Mouse (Mus musculus): ENCODE results near the gene Pygo2.
"Not testable (repeated sequence)": the region's sequence is repeated elsewhere in the genome, so short reads cannot be mapped to it uniquely, and the experiment has no call there.

Pygo2 gene

DNA sequence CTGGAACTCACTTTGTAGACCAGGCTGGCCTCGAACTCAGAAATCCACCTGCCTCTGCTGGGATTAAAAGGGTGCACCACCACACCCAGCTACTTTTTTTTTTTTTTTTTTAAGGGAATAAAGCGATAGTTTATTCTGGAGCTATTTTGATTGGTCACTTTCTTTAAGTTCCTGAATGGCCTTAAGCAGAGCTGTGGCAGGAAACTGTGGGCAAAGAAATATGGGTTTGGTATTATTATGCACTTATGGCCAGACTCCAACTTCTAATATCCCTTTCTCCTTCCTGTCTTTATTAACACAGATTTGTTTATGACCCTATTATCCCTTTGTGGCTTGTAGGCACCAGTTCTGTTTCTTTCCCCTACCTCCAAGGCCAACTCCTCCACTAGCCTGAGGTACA lies 9.6 kb upstream of the Pygo2 start:
- no peak for DNase-seq (ENCODE audit: low spot score in 2 of 2)

DNA sequence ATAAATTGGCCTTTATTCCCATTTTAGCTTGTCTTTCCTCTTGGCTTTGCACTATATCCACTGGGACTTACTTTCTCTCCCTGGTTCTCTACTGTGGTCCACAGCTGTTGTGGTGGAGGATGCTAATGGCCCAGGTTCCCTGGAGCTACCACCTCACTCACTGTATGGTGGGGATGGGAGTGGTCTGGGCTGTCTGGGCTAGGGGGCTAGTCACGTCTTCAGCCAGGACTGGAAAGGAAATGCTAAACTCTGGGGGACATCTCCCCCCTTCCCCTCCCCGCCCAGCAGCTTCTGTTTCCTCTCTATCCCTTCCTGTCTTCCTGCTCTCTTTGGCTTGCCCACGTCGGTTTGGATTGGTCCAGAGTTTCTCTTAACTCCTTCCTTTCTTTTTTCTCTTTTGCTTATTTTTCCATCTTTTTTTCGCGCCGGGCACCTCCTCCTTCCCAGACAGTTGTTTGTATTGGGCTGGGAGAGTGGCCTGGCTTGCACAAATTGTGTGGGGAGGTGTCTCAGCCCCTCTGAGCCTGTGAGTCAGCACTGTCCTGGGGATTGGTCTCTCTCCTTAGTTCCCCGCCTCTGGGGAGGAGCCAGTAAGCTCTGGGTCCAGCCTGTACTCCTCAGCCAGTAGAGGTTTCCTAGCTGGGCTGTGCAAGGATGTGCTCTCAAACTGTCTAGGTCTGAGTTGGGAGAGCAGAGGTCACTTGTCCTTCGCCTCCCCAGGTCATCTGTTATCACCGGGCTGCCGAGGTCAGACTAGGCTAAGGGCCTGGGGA lies 8.8 kb upstream of the Pygo2 start:
- DNase-seq (ENCODE audit: low spot score in 2 of 2): peak; percentile 54 to 55

DNA sequence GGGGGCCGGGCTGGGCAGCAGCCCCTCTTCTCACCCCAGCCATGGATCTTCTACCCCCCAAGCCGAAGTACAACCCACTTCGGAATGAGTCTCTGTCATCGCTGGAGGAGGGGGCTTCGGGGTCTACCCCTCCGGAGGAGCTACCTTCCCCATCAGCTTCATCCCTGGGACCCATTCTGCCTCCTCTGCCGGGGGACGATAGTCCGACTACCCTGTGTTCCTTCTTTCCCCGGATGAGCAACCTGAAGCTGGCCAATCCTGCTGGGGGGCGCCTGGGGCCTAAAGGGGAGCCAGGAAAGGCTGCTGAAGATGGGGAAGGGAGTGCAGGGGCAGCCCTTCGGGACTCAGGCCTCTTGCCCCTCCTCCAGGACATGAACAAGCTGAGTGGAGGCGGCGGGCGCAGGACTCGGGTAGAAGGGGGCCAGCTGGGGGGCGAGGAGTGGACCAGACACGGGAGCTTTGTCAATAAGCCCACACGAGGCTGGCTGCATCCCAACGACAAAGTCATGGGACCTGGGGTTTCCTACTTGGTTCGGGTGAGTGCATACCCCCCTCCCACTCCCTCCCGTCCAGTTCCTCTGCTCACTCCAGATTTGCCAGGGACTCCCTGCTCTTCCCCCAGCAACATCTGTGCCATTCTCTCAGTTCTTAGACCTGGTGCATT lies 8.1 kb upstream of the Pygo2 start:
- DNase-seq (ENCODE audit: low spot score in 2 of 2): no peak

DNA sequence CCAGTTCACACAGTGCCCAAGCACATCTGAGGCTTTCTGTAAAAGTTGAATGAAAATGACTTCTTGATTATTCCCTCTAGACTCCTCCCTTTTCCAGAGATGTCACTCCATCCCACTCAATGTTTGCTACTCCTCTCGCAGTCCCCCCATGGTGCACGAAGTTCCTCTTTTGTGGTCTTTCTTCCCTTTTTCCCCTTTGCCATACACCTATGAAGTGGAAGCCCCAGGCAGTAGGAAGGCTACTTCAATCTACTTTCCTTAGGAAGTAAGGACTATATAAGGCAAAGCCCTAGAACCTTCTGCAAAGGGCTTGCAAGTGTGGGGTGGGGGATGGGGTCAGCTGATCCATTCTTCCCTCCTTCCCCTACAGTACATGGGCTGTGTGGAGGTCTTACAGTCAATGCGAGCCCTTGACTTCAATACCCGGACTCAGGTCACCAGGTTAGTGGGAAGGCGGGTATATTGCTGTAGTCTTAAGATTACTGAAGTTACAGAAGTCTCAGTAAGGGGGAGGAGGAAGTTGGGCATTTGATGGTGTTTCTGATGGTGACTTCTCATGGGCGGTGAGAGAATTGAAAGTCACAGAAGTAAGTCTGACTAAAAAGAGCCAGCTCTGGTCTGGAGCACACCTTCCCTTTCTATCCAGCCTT lies 7.3 kb upstream of the Pygo2 start:
- no peak for DNase-seq (ENCODE audit: low spot score in 2 of 2)

DNA sequence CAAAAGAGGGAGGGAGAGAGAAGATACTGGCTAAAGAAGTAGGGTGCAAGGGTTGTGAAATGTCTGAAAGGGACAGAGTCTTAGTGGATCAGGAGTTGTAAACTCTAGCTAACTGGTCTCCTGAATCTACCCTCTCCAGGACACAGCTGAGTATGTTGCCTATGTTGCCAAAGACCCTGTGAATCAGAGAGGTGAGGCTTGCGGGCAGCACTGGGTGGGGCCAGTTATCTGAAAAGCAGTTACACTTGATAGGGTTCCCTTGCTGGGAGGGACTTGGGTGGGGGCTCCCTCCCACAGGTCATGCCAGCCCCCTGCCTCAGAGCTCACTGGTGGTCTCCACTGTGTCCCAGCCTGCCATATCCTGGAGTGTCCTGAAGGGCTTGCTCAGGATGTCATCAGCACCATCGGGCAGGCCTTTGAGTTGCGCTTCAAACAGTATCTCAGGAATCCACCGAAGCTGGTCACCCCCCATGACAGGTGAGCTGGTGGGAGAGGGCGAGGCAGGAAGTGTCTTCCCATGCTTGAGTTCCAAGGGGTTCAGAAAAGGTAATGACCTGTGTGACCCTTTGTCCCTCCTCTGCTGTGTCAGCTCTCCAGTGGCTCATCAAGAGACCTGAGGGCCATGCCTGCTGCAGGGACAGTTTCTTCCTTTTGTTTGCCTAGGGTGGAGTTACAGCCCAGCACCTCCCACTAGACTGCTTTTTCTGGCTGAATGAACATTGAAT lies 5.4 kb upstream of the Pygo2 start:
- no peak for DNase-seq (ENCODE audit: low spot score in 2 of 2)

DNA sequence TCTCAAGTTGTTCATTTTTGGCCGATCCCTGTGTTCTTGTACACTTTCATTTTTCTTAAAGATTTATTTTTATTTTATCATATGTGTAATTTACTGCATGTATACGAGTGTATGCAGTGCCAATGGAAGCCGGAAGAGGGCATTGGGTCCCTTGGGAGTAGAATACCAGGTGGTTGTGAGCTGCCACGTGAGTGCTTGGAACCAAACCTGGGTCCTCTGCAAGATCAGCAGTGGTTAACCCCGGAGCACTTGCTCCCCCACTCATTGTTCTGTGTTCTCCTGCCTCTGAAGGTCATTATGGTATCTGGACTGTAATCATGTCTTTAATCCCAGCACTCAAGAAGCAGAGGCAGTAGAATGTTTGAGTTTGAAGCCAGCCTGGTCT lies 4.9 kb upstream of the Pygo2 start:
- DNase-seq (ENCODE audit: low spot score in 2 of 2): no peak

DNA sequence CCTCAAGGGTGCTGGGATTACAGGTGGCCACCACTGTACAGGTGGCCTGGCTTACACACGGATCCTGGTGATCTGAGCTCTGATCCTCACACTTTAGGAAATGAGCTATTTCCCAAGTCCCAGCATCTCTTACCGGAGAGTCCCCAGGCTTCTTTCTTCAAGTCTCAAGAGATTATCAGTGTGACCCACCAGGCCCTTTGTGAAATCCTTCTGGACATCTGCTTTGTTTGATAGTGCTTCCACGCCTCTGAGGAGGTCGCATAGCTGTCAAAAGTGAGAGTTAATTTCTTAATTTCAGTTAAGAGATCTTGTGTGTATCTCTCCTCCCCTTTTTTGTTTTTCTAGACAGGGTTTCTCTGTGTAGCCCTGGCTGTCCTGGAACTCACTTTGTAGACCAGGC lies 4.1 kb upstream of the Pygo2 start:
- DNase-seq (ENCODE audit: low spot score in 2 of 2): no peak

DNA sequence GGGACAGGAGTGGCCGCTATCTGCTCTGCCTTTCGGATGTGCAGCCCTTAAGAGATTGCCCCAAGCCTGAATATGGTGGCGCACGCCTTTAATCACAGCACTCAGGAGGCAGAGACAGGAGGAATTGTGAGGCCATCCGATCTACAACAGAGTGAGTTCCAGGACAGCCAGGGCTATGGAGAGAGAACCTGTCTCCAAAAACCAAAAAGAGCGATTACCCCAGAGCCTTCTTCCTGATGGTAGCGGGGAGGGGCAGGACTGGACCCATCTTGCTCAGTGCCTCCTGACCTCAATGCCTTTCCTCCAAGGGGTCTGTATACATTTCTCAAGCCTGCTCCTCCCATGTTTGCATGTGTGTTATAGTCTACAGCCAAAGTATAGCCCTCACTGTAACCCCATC lies 993 bp upstream of the Pygo2 start:
- DNase-seq (ENCODE audit: low spot score in 2 of 2): not testable (repeated sequence)

DNA sequence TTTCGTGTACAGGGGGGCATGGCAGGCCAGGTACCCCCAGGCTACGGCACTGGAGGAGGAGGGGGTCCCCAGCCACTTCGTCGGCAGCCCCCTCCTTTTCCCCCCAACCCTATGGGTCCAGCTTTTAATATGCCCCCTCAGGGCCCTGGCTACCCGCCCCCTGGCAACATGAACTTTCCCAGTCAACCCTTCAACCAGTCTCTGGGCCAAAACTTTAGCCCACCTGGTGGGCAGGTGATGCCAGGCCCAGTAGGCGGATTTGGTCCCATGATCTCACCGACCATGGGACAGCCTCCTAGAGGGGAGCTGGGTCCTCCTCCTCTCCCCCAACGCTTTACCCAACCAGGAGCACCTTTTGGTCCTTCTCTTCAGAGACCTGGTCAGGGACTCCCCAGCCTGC lies 2.6 kb downstream of the Pygo2 start:
- DNase-seq (ENCODE audit: low spot score in 2 of 2): no peak

DNA sequence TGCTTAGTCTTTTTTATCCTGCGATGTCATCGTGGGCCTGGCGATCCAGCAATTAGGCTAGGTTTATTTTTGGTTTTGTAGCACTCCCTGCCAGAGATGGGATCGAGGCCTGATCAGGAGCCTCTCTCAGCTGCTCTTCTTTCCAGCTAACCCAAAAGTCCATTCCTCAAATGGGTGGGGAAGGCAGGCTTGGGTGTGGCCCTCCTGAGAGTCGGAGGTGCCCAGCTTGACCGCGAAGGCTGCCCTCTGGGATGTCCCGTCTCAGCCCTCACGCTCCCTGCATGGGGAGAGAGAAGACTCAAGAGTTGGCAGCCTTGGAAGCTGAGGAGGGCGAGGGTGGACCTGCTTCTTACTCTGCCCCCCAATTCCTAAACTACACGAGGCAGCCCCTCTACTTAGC lies 4.5 kb downstream of the Pygo2 start:
- DNase-seq (ENCODE audit: low spot score in 2 of 2): no peak

DNA sequence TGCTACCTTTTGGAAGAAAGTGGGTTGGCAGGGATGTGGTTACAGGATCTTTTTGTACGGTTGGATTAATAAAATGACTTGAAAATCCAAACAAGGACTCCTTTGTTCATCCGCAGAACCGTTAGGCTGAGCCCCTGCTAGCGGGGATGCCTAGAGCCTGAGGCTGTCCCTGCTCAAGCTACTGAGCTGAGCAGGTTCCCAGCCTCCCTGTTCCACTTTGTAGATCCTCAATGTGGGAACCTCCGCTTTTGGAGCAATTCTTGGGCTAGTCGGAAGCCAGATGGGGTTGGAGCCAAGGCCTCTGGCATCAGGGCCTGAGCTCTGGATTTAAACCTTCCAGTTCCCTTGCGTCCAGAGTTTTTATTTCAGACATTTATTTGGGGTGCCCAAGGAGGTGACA lies 5.0 kb downstream of the Pygo2 start:
- DNase-seq (ENCODE audit: low spot score in 2 of 2): no peak

DNA sequence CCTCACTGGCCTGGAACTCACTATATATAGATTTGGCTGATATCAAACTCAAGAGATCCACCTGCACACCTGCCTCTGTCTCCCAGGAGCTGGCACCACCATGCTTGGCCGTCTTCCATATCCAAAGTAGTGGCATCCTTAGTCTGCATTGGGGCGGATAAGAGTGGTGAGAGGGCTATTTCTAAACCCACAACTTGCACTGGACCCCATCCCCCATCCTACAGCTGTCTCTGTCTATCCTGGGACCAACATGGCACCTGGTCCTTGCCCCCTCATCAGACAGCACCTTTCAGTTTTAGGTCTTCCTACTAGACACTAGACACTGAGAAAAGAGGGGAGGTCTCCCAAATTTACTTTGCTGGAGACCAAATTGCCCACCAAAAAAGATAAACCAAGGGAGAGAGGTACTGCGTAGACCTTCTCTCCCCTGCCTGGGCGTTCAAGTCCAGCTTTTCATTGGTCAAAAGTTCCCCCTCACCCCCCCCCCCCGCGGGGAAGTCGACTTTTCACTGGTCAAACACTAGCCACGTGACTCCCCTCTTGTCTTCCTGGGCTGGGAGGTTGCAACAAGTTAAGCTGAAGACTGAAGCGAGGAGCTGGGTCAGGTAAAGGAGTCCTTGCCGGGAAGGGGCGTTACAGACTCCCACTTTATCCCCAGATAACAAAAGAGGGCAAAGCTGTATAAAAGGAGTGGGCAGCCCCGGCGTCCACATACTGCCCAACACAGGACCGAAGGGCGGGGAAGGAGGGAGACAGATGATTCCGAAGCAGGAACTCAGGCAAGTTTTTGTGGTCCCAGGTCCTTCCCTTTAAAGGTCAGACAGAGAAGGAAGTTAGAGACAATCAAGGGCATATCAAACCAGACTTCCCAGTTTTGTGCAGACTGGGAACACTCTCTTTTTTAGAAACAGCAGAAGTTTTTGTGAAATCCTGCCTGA lies 6.4 kb downstream of the Pygo2 start, which contains the start of gene Pbxip1:
Pbxip1 (plus strand) TSS at position 531 of the 938 bp plus-strand sequence.
- DNase-seq (ENCODE audit: low spot score in 2 of 2): no peak

DNA sequence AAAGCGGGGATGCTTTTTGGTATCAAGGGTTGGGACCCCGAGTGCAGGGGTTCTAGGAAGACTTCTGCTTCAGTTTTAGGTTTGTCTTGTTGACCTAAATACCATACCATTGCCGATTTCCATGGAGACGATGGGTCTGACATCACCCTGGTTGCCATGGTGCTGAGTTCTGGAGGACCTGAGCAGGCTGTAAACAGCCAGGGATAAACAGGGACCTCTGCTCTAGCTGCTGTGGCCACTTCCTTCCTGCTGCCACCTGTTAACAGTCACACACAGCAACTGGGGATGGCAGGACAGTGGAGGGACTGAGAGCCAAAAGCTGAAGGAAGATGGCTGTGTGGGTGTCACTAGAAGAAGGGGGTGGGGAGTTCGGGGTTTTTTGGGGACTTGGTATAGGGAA lies 7.3 kb downstream of the Pygo2 start:
- no peak for DNase-seq (ENCODE audit: low spot score in 2 of 2)

DNA sequence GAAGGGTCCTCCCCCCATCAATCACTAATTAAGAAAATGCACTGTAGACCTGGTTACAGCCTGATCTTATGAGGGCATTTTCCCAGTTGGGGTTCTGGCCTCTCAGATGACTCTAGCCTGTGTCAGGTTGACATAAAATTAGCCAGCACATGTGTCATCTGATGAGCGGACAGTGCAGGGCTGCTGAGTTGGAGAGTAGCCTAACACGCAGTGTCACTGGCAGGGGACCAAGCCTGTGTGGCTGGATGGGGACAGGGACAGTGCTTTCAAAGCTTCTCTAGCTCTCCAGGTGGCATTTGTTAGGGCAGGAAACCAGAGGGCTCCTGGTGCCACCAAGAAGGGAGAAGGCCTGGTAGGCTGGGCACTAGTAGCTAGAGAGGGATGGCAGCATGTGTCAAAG lies 10.7 kb downstream of the Pygo2 start:
- DNase-seq (ENCODE audit: low spot score in 2 of 2): no peak

DNA sequence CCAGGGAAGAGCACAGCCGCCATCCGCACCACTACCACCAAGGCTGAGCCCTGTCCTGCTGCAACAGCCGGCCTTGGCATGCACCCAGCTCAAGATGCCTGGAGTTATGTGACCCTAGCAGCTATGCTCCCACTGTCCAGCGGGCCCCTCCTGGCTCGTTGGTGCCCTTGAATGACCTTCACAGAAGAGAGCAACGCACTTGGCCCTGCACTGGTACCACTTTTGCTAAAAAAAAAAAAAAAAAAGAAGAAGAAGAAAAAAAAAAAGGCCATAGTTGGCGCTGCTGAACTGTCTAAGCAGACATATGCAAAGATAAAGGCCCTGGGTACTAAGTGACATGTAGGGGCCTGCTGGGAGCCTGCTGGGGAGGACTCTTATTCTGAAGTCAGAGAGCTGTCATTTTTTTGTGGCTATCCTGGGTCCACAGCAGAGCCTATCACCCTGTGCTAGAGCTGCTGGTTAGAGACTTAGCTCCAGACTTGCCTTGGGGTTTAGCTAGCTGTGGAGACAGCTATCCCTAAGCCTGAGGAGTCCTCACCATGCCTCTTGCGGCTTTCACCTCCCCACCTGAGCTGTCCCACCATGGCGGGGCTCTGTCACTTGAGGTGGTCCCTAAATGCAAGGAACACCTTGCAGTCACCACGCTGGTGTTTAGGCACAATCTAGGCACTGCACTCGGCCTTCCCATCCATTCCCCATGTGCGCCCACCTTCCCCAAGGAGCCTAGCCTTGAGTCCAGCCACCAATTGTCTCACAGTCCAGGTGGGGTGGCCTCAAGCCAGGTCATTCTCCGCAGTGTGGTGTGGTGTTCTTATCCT lies 18.9 kb downstream of the Pygo2 start:
- DNase-seq (ENCODE audit: low spot score in 2 of 2): no peak

DNA sequence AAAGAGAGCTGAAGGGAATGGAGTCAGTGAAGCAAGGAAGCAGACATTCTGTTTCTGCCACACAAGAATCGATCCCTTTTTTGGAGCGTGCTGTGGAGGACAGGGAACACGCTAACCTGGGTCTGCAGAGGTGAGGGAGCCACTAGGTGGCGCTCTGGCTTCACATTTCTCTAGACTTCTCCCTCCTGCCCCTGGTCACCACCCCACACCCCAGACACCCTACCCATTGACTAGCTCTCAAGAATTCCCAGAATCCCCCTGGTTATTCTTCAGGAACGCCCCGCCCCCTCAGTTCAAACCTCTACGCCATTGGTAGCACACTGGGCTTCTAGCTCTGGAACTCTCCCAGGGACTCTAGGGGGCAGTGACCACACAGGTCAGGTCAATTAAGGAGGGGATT lies 19.5 kb downstream of the Pygo2 start:
- DNase-seq (ENCODE audit: low spot score in 2 of 2): peak; percentile 53 to 55

DNA sequence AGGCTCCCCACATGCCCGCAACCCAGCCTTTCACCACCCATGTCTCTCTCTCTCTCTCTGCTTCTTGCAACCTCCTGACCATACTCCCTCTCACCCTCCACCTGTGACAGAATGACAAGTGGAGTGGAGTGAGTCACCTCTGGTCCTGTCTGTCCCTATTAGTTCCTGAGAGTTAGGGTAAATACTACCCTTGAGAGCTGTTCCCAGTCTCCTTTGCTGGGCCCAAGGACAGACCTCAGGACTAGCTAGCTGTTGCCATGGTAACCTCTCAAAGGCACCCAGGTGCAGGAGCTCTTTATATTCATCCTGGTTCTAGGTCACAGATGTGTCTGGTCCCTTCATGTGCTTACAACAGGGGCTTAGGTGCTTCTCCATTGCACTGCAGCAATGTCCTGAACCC lies 21.9 kb downstream of the Pygo2 start:
- no peak for DNase-seq (ENCODE audit: low spot score in 2 of 2)

DNA sequence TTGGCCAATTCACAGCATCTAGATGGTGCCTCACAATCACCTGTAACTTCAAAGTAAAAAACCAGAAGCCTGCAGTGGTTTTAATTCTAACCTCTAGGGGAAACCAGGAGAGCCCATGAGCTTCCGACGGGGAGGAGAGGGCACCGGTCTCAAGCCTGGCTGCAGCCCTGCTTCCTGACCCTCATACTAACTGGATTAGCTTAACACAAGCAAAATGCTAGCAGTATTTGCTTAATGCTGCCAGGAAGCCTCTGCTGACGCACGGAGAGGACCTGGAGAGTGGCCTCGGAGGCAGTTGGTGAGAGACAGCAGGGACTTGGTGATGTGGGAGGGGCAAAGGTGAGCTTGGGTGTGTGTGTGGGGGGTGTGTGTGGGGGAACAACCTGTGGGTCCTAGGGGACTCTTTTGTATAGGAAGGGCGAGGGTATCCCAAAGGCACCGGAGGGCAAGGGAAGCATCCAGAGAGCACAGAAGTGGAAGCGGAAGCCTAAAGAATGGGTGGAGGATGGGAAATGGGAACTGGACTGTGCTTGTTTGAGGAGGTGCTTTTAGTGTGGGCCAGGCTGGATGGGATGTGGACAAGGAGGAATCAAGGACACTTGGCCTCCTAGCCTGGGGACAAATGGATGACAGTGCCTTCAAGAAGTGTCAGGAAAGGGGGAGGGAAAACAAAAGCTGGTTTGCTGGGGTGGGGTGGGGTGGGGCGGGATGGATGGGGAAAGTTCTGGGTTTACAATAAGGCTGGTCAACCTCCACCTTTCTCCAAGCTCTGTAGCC lies 24.6 kb downstream of the Pygo2 start, which contains the start of gene Pmvk:
Pmvk (plus strand) TSS at position 141 of the 777 bp plus-strand sequence.
- DNase-seq (ENCODE audit: low spot score in 2 of 2): no peak

DNA sequence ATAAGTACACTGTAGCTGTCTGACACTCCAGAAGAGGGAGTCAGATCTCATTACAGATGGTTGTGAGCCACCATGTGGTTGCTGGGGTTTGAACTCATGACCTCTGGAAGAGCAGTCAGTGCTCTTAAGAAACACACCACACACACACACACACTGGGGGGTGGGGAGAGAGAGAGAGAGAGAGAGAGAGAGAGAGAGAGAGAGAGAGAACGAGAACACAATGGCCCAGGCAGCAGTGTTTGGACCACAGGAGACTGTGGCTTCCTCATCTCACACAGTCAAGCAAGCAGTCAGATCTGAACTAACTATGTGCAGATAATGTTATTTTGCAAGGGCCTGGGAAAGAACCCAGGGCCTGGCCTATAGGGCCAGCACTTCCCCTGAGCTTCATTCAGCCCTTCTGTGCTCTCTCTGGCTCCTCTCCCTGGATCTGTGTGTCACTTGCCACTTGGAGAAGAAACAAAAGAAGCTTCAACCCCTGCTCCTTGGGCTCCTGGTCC lies 25.8 kb downstream of the Pygo2 start:
- DNase-seq (ENCODE audit: low spot score in 2 of 2): no peak
